Mouse (Mus musculus): Measurements from ENCODE around the gene Gipc3. TPM values are rescaled to one million over a fixed set of nuclear protein-coding genes. Genes with fewer than 3 reads are reported as not detected.

Gipc3 gene
- polyA plus RNA-seq, 2 experiments, result 0.06 to 0.09 TPM

GRCm38 (mm10) chr10:81289811-81290210, 53.3 kb downstream of the Gipc3 start:
- Histone ChIP-seq H3K4me1 (ENCODE audit: control insufficient read depth, insufficient read depth, low read length) (peaks cover 19% of the 10 kb centered on the region), H3K9ac (ENCODE audit: low read depth, low read length, severe bottlenecking) (no peak overlapping the region), H3K4me3 (replicated peaks; ENCODE audit: low read length) (no peak overlapping the region), H3K27me3 (ENCODE audit: control insufficient read depth, insufficient read depth, low read length) (peaks cover 22% of the 10 kb centered on the region), H3K36me3 (ENCODE audit: control insufficient read depth, insufficient read depth, low read length) (no peaks in the 10 kb centered on the region), H3K27ac (replicated peaks; ENCODE audit: low read depth, low read length) (no peak overlapping the region), H3K4me2 (replicated peaks; ENCODE audit: low read depth, low read length, severe bottlenecking) (no peak overlapping the region), H3K9me3 (ENCODE audit: control insufficient read depth, low read length) (no peaks in the 10 kb centered on the region)
- no peak for ATAC-seq (ENCODE audit: low FRiP score, low read depth)
- DNase-seq (ENCODE audit: low spot score), result no peak
- WGBS, result 61% methylated on average over 14 of the region's 14 CpGs
- no peak for TF ChIP-seq POLR2A (IDR thresholded peaks at IDR 0.05; ENCODE audit: borderline replicate concordance, extremely low read depth, insufficient read depth, insufficient read length)

GRCm38 (mm10) chr10:81289278-81289677, 53.8 kb downstream of the Gipc3 start:
- peaks cover 14% of the 10 kb centered on the region for H3K4me1 ChIP-seq (ENCODE audit: control insufficient read depth, insufficient read depth, low read length)
- H3K4me2 ChIP-seq (replicated peaks; ENCODE audit: low read depth, low read length, severe bottlenecking), result no peak overlapping the region
- ATAC-seq (ENCODE audit: low FRiP score, low read depth) (0 out of 2 replicates have a peak, but pooled peaks have one; percentile 8), DNase-seq (ENCODE audit: low spot score) (peak; percentile 71)
- under 1% methylated on average over 7 of the region's 7 CpGs for WGBS
- no peak overlapping the region for H3K27ac ChIP-seq (replicated peaks; ENCODE audit: low read depth, low read length)
- H3K27me3 ChIP-seq (ENCODE audit: control insufficient read depth, insufficient read depth, low read length), result peaks cover 27% of the 10 kb centered on the region
- no peaks in the 10 kb centered on the region for H3K36me3 ChIP-seq (ENCODE audit: control insufficient read depth, insufficient read depth, low read length)
- H3K9ac ChIP-seq (ENCODE audit: low read depth, low read length, severe bottlenecking), result no peak overlapping the region
- H3K4me3 ChIP-seq (replicated peaks; ENCODE audit: low read length), result no peak overlapping the region
- no peak for TF ChIP-seq POLR2A (IDR thresholded peaks at IDR 0.05; ENCODE audit: borderline replicate concordance, extremely low read depth, insufficient read depth, insufficient read length)
- H3K9me3 ChIP-seq (ENCODE audit: control insufficient read depth, low read length), result no peaks in the 10 kb centered on the region

- WGBS, result 35% methylated on average over 6 of the region's 6 CpGs
- H3K4me1 ChIP-seq (ENCODE audit: control insufficient read depth, insufficient read depth, low read length), result peaks cover 7% of the 10 kb centered on the region
- H3K9ac ChIP-seq (ENCODE audit: low read depth, low read length, severe bottlenecking), result no peak overlapping the region
- DNase-seq (ENCODE audit: low spot score), result no peak
- no peaks in the 10 kb centered on the region for H3K36me3 ChIP-seq (ENCODE audit: control insufficient read depth, insufficient read depth, low read length)
- H3K27me3 ChIP-seq (ENCODE audit: control insufficient read depth, insufficient read depth, low read length), result peaks cover 34% of the 10 kb centered on the region
- TF ChIP-seq POLR2A (IDR thresholded peaks at IDR 0.05; ENCODE audit: borderline replicate concordance, extremely low read depth, insufficient read depth, insufficient read length), result no peak
- H3K27ac ChIP-seq (replicated peaks; ENCODE audit: low read depth, low read length), result no peak overlapping the region
- H3K4me3 ChIP-seq (replicated peaks; ENCODE audit: low read length), result no peak overlapping the region
- no peak for ATAC-seq (ENCODE audit: low FRiP score, low read depth)
- H3K9me3 ChIP-seq (ENCODE audit: control insufficient read depth, low read length), result no peaks in the 10 kb centered on the region
- H3K4me2 ChIP-seq (replicated peaks; ENCODE audit: low read depth, low read length, severe bottlenecking), result no peak overlapping the region
Measured at GRCm38 (mm10) chr10:81288601-81289000, 54.5 kb downstream of the Gipc3 start.

- no peak for TF ChIP-seq POLR2A (IDR thresholded peaks at IDR 0.05; ENCODE audit: borderline replicate concordance, extremely low read depth, insufficient read depth, insufficient read length)
- no peak for DNase-seq (ENCODE audit: low spot score)
- no peak overlapping the region for H3K27ac ChIP-seq (replicated peaks; ENCODE audit: low read depth, low read length)
- ATAC-seq (ENCODE audit: low FRiP score, low read depth), result no peak
- H3K4me3 ChIP-seq (replicated peaks; ENCODE audit: low read length), result no peak overlapping the region
- H3K27me3 ChIP-seq (ENCODE audit: control insufficient read depth, insufficient read depth, low read length), result peaks cover 42% of the 10 kb centered on the region
- H3K9me3 ChIP-seq (ENCODE audit: control insufficient read depth, low read length), result no peaks in the 10 kb centered on the region
- no peaks in the 10 kb centered on the region for H3K36me3 ChIP-seq (ENCODE audit: control insufficient read depth, insufficient read depth, low read length)
- WGBS, result 58% methylated on average over 8 of the region's 8 CpGs
- peaks cover 7% of the 10 kb centered on the region for H3K4me1 ChIP-seq (ENCODE audit: control insufficient read depth, insufficient read depth, low read length)
- no peak overlapping the region for H3K9ac ChIP-seq (ENCODE audit: low read depth, low read length, severe bottlenecking)
- no peak overlapping the region for H3K4me2 ChIP-seq (replicated peaks; ENCODE audit: low read depth, low read length, severe bottlenecking)
Measured at GRCm38 (mm10) chr10:81287513-81288157, 55.4 kb downstream of the Gipc3 start.

GRCm38 (mm10) chr10:81286586-81286985, 56.5 kb downstream of the Gipc3 start:
- Histone ChIP-seq H3K36me3 (ENCODE audit: control insufficient read depth, insufficient read depth, low read length) (no peaks in the 10 kb centered on the region), H3K9me3 (ENCODE audit: control insufficient read depth, low read length) (no peaks in the 10 kb centered on the region), H3K9ac (ENCODE audit: low read depth, low read length, severe bottlenecking) (no peak overlapping the region), H3K27me3 (ENCODE audit: control insufficient read depth, insufficient read depth, low read length) (peaks cover 39% of the 10 kb centered on the region), H3K4me3 (replicated peaks; ENCODE audit: low read length) (no peak overlapping the region), H3K27ac (replicated peaks; ENCODE audit: low read depth, low read length) (no peak overlapping the region), H3K4me1 (ENCODE audit: control insufficient read depth, insufficient read depth, low read length) (peaks cover 7% of the 10 kb centered on the region), H3K4me2 (replicated peaks; ENCODE audit: low read depth, low read length, severe bottlenecking) (0 out of 2 replicates have a peak overlapping the region, but pooled peaks have one; percentile 66)
- WGBS, result 40% methylated on average over 6 of the region's 6 CpGs
- no peak for TF ChIP-seq POLR2A (IDR thresholded peaks at IDR 0.05; ENCODE audit: borderline replicate concordance, extremely low read depth, insufficient read depth, insufficient read length)
- ATAC-seq (ENCODE audit: low FRiP score, low read depth) (no peak), DNase-seq (ENCODE audit: low spot score) (no peak)
